Mouse (Mus musculus) neural tube, embryonic 11.5 days (tissue): ENCODE measurements around the gene Enc1. TPM values are rescaled to one million over a fixed set of nuclear protein-coding genes. Genes with fewer than 3 reads are reported as not detected.

Experiments used
- ATAC-seq: fragments of 200-750 bp; cut with Nextera tagmentation; 2 replicates; pipeline ENCODE4 v1.8.0; 2017; ENCODE audit warnings: moderate number of reproducible peaks, mild to moderate bottlenecking, moderate TSS enrichment, moderate library complexity; ENCODE audit not compliant: insufficient read depth, low FRiP score, low TSS enrichment
- DNase-seq: peaks from one replicate; pipeline ENCODE4 v3.0.0-alpha.2; 2015; ENCODE audit warnings: low spot score
- H3K27ac ChIP-seq: fragments of 300-500 bp; sonication (generic); 2 replicates; pipeline ENCODE4 v1.5.1; 2014; ENCODE audit warnings: low read depth, mild to moderate bottlenecking, low read length
- H3K27me3 ChIP-seq: fragments of 300-500 bp; sonication (generic); 2 replicates; pipeline ENCODE4 v1.6.1; 2014; ENCODE audit warnings: mild to moderate bottlenecking, low read length, mixed read lengths; ENCODE audit not compliant: control insufficient read depth, insufficient read depth
- H3K36me3 ChIP-seq: fragments of 300-500 bp; sonication (generic); 2 replicates; pipeline ENCODE4 v1.6.1; 2014; ENCODE audit warnings: mild to moderate bottlenecking, low read length, moderate library complexity, mixed read lengths; ENCODE audit not compliant: control insufficient read depth, insufficient read depth
- H3K4me1 ChIP-seq: fragments of 300-500 bp; sonication (generic); 2 replicates; pipeline ENCODE4 v1.6.1; 2014; ENCODE audit warnings: low read length, mixed read lengths; ENCODE audit not compliant: control insufficient read depth, insufficient read depth
- H3K4me2 ChIP-seq: fragments of 300-500 bp; sonication (generic); 2 replicates; pipeline ENCODE4 v1.6.1; 2014; ENCODE audit warnings: low read depth, mild to moderate bottlenecking, moderate library complexity
- H3K4me3 ChIP-seq: fragments of 300-500 bp; sonication (generic); 2 replicates; pipeline ENCODE4 v1.5.1; 2014; ENCODE audit warnings: low read depth, low read length
- H3K9ac ChIP-seq: fragments of 300-500 bp; sonication (generic); 2 replicates; pipeline ENCODE4 v1.6.1; 2014; ENCODE audit warnings: mild to moderate bottlenecking, low read length
- H3K9me3 ChIP-seq: fragments of 300-500 bp; sonication (generic); 2 replicates; pipeline ENCODE4 v1.6.1; 2016; ENCODE audit warnings: low read length; ENCODE audit not compliant: control insufficient read depth
- whole genome bisulfite sequencing: fragments of 180-500 bp; shearing (Covaris S2); extraction: QIAGEN DNeasy Blood & Tissue Kit; methylation state at CpG from one replicate; pipeline ENCODE4 v1.1.7; 2014; 5-methylcytosine and 5-hydroxymethylcytosine counted together
- polyA plus RNA-seq: library from polyadenylated mRNA; unstranded; fragments of >200 nt; fragmentation: Nextera tagmentation; extraction: Ambion mirVana; gene quantifications from 2 replicates; pipeline ENCODE4 v1.2.1, GENCODE M21; 2014

Enc1 gene
- polyA plus RNA-seq, 1 experiment from 2014 or later: 23.6 TPM

- 21% methylated on average over 26 of the region's 26 CpGs for WGBS
- DNase-seq: no peak
- Histone ChIP-seq H3K9ac (no peak overlapping the region), H3K36me3 (no peaks in the 10 kb centered on the region), H3K4me1 (peaks cover 6% of the 10 kb centered on the region; the same call in 1 of the 2 replicates), H3K9me3 (no peaks in the 10 kb centered on the region), H3K27ac (no peak overlapping the region), H3K4me3 (no peak overlapping the region), H3K27me3 (0 out of 2 replicates have a peak, but pooled peaks cover 2% of the 10 kb centered on the region), H3K4me2 (peak overlapping the region; percentile 22)
- ATAC-seq: no peak
Measured at GRCm38 (mm10) chr13:97282051-97282910, 41.4 kb downstream of the Enc1 start.

- Histone ChIP-seq H3K4me2 (no peak overlapping the region), H3K27me3 (0 out of 2 replicates have a peak, but pooled peaks cover 2% of the 10 kb centered on the region)
Measured at GRCm38 (mm10) chr13:97282911-97283281, 42.0 kb downstream of the Enc1 start.

GRCm38 (mm10) chr13:97287046-97287445 is 46.1 kb downstream of the Enc1 start:
- no peak overlapping the region for H3K4me3 ChIP-seq
- no peak overlapping the region for H3K9ac ChIP-seq
- peaks cover 8% of the 10 kb centered on the region; the same call in 1 of the 2 replicates for H3K4me1 ChIP-seq
- H3K36me3 ChIP-seq: no peaks in the 10 kb centered on the region
- H3K9me3 ChIP-seq: no peaks in the 10 kb centered on the region
- H3K27me3 ChIP-seq: 0 out of 2 replicates have a peak, but pooled peaks cover 2% of the 10 kb centered on the region
- no peak overlapping the region for H3K4me2 ChIP-seq
- ATAC-seq (no peak), DNase-seq (no peak)
- WGBS: 91% methylated on average over 3 of the region's 3 CpGs
- H3K27ac ChIP-seq: no peak overlapping the region

More at GRCm38 (mm10) chr13:97282911-97283281, 42.0 kb downstream of the Enc1 start:
- no peak for DNase-seq
- Histone ChIP-seq H3K36me3 (no peaks in the 10 kb centered on the region), H3K9ac (no peak overlapping the region), H3K4me1 (peaks cover 6% of the 10 kb centered on the region; the same call in 1 of the 2 replicates), H3K27ac (no peak overlapping the region), H3K9me3 (no peaks in the 10 kb centered on the region), H3K4me3 (no peak overlapping the region)
- no peak for ATAC-seq
- 12% methylated on average over 9 of the region's 9 CpGs for WGBS

GRCm38 (mm10) chr13:97290747-97291146 is 49.8 kb downstream of the Enc1 start:
- 31% methylated on average over 3 of the region's 3 CpGs for WGBS

GRCm38 (mm10) chr13:97291354-97291753 is 50.4 kb downstream of the Enc1 start:
- H3K9me3 ChIP-seq: no peaks in the 10 kb centered on the region
- no peak overlapping the region for H3K9ac ChIP-seq
- H3K36me3 ChIP-seq: no peaks in the 10 kb centered on the region
- H3K4me1 ChIP-seq: peaks cover 14% of the 10 kb centered on the region
- 78% methylated on average over 17 of the region's 17 CpGs for WGBS
- H3K27ac ChIP-seq: peak overlapping the region; percentile 80
- no peak overlapping the region for H3K4me3 ChIP-seq
- DNase-seq (no peak), ATAC-seq (0 out of 2 replicates have a peak, but pooled peaks have one; percentile 41)
- no peaks in the 10 kb centered on the region for H3K27me3 ChIP-seq
- no peak overlapping the region for H3K4me2 ChIP-seq

More at GRCm38 (mm10) chr13:97290747-97291146, 49.8 kb downstream of the Enc1 start:
- ATAC-seq (no peak), DNase-seq (no peak)
- Histone ChIP-seq H3K9me3 (no peaks in the 10 kb centered on the region), H3K36me3 (no peaks in the 10 kb centered on the region), H3K4me2 (no peak overlapping the region), H3K4me3 (no peak overlapping the region), H3K4me1 (peaks cover 14% of the 10 kb centered on the region), H3K27me3 (no peaks in the 10 kb centered on the region), H3K9ac (no peak overlapping the region), H3K27ac (no peak overlapping the region)

GRCm38 (mm10) chr13:97292026-97292425 is 51.1 kb downstream of the Enc1 start:
- H3K27ac ChIP-seq: peak overlapping the region; percentile 64
- no peaks in the 10 kb centered on the region for H3K36me3 ChIP-seq
- no peak overlapping the region for H3K4me3 ChIP-seq
- DNase-seq (peak; percentile 70), ATAC-seq (peak; percentile 81)
- peaks cover 14% of the 10 kb centered on the region for H3K4me1 ChIP-seq
- no peaks in the 10 kb centered on the region for H3K27me3 ChIP-seq
- 0 out of 2 replicates have a peak overlapping the region, but pooled peaks have one; percentile 23 for H3K4me2 ChIP-seq
- no peak overlapping the region for H3K9ac ChIP-seq
- no peaks in the 10 kb centered on the region for H3K9me3 ChIP-seq
- 37% methylated on average over 8 of the region's 8 CpGs for WGBS

- Histone ChIP-seq H3K27ac (peak overlapping the region; percentile 64), H3K4me3 (no peak overlapping the region)
Measured at GRCm38 (mm10) chr13:97292451-97293245, 51.7 kb downstream of the Enc1 start.

GRCm38 (mm10) chr13:97295101-97295852 is 54.4 kb downstream of the Enc1 start:
- Histone ChIP-seq H3K4me3 (no peak overlapping the region), H3K9me3 (no peaks in the 10 kb centered on the region), H3K4me2 (no peak overlapping the region), H3K27ac (no peak overlapping the region), H3K4me1 (peaks cover 14% of the 10 kb centered on the region), H3K36me3 (no peaks in the 10 kb centered on the region), H3K9ac (no peak overlapping the region), H3K27me3 (no peaks in the 10 kb centered on the region)
- ATAC-seq: no peak
- no peak for DNase-seq
- 54% methylated on average over 9 of the region's 9 CpGs for WGBS

More at GRCm38 (mm10) chr13:97292451-97293245, 51.7 kb downstream of the Enc1 start:
- H3K36me3 ChIP-seq: no peaks in the 10 kb centered on the region
- DNase-seq (peak; percentile 62), ATAC-seq (peak; percentile 48; the same call in 1 of the 2 replicates)
- H3K9me3 ChIP-seq: no peaks in the 10 kb centered on the region
- no peak overlapping the region for H3K9ac ChIP-seq
- no peaks in the 10 kb centered on the region for H3K27me3 ChIP-seq
- WGBS: 17% methylated on average over 12 of the region's 12 CpGs
- H3K4me1 ChIP-seq: peaks cover 14% of the 10 kb centered on the region
- peak overlapping the region; percentile 23 for H3K4me2 ChIP-seq
